Mouse (Mus musculus) liver, adult (tissue): ENCODE data around the gene Bmpr1a.

Experiments used
- GATA4 ChIP-seq: IDR thresholded peaks from 2 replicates; pipeline ENCODE4 v1.6.1; 2014; ENCODE audit warnings: mild to moderate bottlenecking, low read length; ENCODE audit not compliant: insufficient replicate concordance

The Bmpr1a gene

GRCm38 (mm10) chr14:34445348-34445747 lies 57.8 kb downstream of the Bmpr1a start:
- TF ChIP-seq GATA4 = no peak

DNA sequence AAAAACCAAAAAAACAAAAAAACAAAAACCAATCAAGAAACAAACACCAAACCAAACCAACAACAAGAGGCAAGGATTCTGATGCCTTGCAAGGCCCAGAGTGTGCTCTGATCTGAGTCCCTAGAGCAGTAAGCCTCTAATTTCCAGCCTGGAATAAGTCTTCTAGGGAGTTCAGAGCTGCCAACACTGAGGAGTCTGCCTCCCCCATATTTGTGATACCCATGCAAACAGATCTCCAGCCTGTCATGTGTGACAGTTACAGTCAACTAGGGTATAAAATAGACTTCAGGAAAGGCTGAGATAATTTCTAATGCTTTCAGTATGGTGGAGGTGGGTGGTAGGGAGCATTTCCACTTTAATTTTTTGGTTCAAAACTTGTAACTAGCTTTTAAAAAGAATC lies 58.2 kb downstream of the Bmpr1a start:
- TF ChIP-seq GATA4 = no peak

DNA sequence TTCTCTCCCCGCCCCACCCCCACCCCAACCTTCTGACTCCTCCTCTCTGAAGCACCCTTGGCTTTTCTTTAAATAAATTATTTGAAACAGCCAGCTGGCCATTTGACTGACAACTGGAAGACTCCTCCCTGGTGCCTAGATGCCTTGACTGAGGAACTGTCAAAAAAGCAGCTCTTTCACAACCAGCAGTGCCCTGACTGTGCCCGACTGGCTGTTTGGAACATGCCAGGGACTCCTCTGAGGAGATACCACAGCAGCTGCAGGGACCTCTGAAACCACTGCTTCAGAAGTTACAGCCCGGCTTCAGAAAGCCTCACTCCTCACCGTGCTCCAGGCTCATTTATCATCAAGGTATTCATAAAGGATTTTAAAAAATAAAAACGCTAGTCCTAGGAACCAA lies 58.8 kb downstream of the Bmpr1a start:
- no peak for TF ChIP-seq GATA4

GRCm38 (mm10) chr14:34442531-34442930 lies 60.6 kb downstream of the Bmpr1a start:
- TF ChIP-seq GATA4 = no peak

DNA sequence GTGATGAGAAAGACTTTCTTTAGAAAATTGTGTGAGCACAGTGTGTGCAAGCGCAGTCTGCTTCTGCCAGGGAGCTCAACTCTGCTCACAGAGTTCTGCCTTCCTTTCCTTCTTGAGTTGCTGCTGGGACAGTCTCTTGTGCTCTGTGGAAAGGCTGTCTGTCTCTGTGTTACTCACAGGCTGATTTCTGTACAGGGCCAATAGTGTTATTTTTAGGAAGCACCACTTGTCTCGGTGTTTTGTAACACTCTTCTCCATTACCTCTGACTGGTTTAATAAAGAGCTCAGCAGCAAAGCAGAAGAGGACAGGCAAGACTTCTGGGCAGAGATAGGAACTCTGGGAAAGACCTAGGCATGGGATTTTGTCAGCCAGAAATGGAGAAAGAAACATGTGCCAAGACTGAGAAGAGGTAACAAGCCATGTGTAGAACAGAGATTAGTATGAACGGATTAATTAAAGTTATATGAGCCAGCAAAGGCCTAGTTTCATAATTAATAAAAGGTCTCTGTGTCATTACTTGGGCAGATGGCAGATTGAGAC lies 62.5 kb downstream of the Bmpr1a start:
- TF ChIP-seq GATA4 = no peak

GRCm38 (mm10) chr14:34429069-34429468 lies 74.1 kb downstream of the Bmpr1a start:
- TF ChIP-seq GATA4 = no peak

- no peak for TF ChIP-seq GATA4
Observed at GRCm38 (mm10) chr14:34428274-34428673, 74.9 kb downstream of the Bmpr1a start.

DNA sequence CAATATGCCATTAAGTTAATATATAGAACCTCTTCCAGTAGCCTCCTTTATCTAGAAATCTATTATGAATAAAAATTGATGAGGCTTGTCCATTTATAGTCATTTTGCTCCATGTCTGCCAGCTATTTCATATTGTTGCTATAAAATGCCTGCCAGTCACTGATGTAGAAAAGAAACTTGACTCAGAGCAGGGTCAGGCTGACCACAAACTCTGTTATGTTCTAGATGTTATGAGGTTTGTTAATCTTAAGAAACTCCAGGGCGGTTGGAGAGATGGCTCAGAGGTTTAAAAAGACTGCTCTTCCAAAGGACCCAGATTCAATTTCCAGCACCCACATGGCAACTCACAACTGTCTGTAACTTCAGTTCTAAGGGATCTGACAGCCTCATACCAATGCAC lies 82.1 kb downstream of the Bmpr1a start:
- no peak for TF ChIP-seq GATA4

DNA sequence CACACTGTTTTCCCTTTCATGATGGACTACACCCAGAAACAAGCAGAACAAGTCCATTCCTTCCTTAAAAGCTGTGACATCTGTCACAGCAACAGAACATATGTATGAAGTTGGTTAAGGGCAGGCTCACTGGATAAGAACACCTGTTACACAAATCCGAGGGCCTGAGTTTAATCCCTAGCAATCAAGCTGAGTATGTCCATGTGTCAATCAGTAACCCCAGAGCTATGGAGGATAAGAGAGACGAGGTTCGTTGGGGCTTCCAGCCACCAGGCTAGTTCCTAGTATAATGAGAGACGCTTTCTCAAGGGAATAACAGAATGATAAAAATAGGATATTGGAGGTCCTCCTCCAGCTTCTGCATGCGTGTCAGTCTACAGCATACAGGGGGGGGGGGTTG lies 85.6 kb downstream of the Bmpr1a start:
- no peak for TF ChIP-seq GATA4

- no peak for TF ChIP-seq GATA4
Observed at GRCm38 (mm10) chr14:34412164-34412896, 90.8 kb downstream of the Bmpr1a start.

DNA sequence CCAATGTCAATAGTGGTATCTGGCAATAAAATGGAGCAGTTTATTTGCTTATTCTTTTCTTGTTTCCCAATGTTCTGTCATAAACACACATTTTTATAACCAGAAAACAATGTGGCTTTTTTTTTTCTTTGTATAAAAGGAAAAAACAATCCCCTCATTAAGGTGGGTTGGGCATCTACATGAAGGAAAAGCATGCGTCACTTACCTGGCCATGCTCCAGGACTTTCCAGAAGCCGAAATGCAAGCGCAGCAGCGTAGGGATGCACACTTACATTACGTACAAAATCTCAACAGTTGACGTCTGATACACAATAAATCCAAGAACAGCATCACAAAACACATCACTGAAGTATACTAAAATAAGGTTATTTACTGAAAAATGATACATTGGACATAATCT lies 92.4 kb downstream of the Bmpr1a start:
- no peak for TF ChIP-seq GATA4

DNA sequence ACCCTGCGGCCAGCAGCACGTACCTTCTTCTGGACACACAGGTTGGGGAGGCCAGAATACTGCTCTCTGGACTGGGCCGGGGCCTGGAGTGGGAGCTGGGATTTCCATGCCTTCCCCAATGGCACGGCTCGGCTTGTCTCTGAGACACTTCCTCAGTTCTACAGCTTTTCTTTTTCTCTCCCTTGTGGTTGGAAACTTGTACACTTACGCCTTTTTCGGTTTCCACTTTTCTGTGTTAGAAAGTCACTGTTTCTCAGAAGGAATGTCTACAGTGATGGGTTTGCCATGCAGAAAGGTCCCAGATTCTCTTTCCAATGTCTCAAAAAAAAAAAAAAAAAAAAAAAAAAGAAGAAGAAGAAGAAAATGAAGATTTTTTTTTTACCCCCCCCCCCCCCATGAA lies 99.7 kb downstream of the Bmpr1a start:
- TF ChIP-seq GATA4 = no peak

DNA sequence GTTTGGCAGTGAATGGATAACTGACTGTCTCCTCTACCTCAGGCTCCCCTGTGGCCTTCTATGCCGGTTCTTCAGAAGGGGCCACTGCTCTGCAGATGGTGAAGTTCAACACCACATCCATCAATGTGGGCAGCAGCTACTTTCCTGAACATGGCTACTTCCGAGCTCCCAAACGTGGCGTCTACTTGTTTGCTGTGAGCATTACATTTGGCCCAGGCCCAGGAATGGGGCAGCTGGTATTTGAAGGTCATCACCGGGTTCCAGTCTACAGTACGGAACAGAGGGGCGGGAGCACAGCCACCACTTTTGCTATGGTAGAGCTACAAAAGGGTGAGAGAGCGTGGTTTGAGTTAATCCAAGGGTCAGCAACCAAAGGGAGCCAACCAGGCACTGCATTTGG lies 100.3 kb downstream of the Bmpr1a start:
- TF ChIP-seq GATA4 = no peak

DNA sequence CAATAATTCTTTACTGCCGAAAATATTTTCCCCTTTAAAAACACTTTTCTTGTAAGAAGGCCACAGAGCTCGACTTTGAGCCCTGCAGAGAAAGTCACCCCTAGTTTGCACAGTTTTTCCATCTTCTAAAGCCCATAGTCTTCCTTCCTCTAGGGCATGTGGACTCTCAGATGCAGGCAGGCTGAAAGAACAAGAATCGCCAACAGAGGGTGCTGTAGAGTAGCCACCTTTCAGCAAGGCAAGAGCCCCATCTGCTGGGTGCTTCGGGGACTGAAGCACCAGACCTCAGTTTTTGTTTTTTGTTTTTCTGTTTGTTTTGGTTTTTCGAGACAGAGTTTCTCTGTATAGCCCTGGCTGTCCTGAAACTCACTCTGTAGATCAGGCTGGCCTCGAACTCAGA lies 102.0 kb downstream of the Bmpr1a start:
- TF ChIP-seq GATA4 = no peak

GRCm38 (mm10) chr14:34400021-34400420 lies 103.1 kb downstream of the Bmpr1a start:
- no peak for TF ChIP-seq GATA4

DNA sequence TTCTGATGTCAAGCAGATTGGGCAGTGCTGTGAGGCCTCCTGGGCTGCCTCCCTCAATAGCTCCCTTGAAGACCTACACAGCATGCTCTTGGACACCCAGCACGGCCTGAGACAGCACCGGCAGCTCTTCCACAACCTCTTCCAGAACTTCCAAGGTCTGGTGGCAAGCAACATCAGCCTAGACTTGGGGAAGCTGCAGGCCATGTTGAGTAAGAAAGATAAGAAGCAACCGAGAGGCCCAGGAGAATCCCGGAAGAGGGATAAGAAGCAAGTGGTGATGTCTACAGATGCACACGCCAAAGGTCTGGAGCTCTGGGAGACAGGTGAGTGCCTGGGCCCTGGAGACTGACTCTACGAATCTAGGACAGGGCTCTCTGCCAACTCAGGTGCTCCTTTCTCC lies 103.8 kb downstream of the Bmpr1a start:
- no peak for TF ChIP-seq GATA4

GRCm38 (mm10) chr14:34398901-34399300 lies 104.2 kb downstream of the Bmpr1a start:
- TF ChIP-seq GATA4 = no peak
